Mouse (Mus musculus) forebrain, embryonic 13.5 days (tissue): ENCODE data around the gene Kcnj9. TPM values are rescaled to one million over a fixed set of nuclear protein-coding genes. Genes with fewer than 3 reads are reported as not detected.
A peak's percentile ranks its signal among the peaks of the same experiment; 100 is the strongest.

ENCODE experiments used
- ATAC-seq: fragments of 200-750 bp; cut with Nextera tagmentation; 2 replicates; pipeline ENCODE4 v1.8.0; 2017
- H3K27ac ChIP-seq: fragments of 300-500 bp; sonication (generic); 2 replicates; pipeline ENCODE4 v1.5.1; 2015; ENCODE audit warnings: inconsistent platforms, mild to moderate bottlenecking, moderate library complexity
- H3K27me3 ChIP-seq: fragments of 300-500 bp; sonication (generic); 2 replicates; pipeline ENCODE4 v1.6.1; 2015; ENCODE audit warnings: mild to moderate bottlenecking, inconsistent platforms
- H3K36me3 ChIP-seq: fragments of 300-500 bp; sonication (generic); 2 replicates; pipeline ENCODE4 v1.6.1; 2015; ENCODE audit warnings: mild to moderate bottlenecking, inconsistent platforms; ENCODE audit not compliant: poor library complexity, severe bottlenecking
- H3K4me1 ChIP-seq: fragments of 300-500 bp; sonication (generic); 2 replicates; pipeline ENCODE4 v1.6.1; 2015; ENCODE audit warnings: inconsistent platforms
- H3K4me2 ChIP-seq: fragments of 300-500 bp; sonication (generic); 2 replicates; pipeline ENCODE4 v1.6.1; 2015; ENCODE audit warnings: inconsistent platforms, mild to moderate bottlenecking, moderate library complexity
- H3K4me3 ChIP-seq: fragments of 300-500 bp; sonication (generic); 2 replicates; pipeline ENCODE4 v1.5.1; 2015; ENCODE audit warnings: mild to moderate bottlenecking, inconsistent platforms
- H3K9ac ChIP-seq: fragments of 300-500 bp; sonication (generic); 2 replicates; pipeline ENCODE4 v1.6.1; 2015; ENCODE audit warnings: mild to moderate bottlenecking, inconsistent platforms
- H3K9me3 ChIP-seq: fragments of 300-500 bp; sonication (generic); replicated peaks from 2 replicates; pipeline ENCODE4 v1.6.1; 2016; ENCODE audit warnings: inconsistent platforms
- WGBS: fragments of 180-500 bp; shearing (Covaris S2); methylation state at CpG from one replicate; pipeline ENCODE4 v1.1.7; 2015; 5-methylcytosine and 5-hydroxymethylcytosine counted together
- polyA plus RNA-seq: library from polyadenylated mRNA; unstranded; fragments of >200 nt; fragmentation: Nextera tagmentation; extraction: Ambion mirVana; gene quantifications from 2 replicates; pipeline ENCODE4 v1.2.1, GENCODE M21; 2015

Kcnj9 gene
- polyA plus RNA-seq, 1 experiment from 2014 or later, result 1.8 TPM

DNA sequence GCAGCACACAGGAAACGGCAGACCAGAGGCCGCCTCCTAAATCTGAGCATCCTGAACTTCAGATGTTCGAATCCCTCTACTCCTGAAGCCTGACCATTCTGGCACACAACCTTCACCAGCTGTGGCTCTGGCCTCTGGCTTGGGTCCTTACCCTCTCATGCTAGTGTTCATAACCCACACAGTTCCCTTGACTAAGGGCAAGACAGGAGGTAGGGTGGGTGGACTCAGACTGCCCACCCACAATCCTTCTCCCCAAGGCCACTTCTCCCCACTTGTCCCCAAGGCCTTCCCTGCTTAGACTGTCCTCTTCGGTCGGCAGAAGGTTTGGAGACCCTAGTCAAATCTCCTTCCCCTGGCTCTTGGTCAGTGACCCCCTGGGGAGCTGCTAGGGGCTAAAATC is 20.4 kb upstream of the Kcnj9 start:
- peak; percentile 26 for ATAC-seq
- H3K4me2 ChIP-seq, result peak overlapping the region; percentile 42
- 26% methylated on average over 5 of the region's 5 CpGs for WGBS
- H3K36me3 ChIP-seq, result no peaks in the 10 kb centered on the region
- H3K9me3 ChIP-seq, result no peaks in the 10 kb centered on the region
- no peak overlapping the region for H3K4me3 ChIP-seq
- peak overlapping the region; percentile 52 for H3K9ac ChIP-seq
- peaks cover 40% of the 10 kb centered on the region for H3K4me1 ChIP-seq
- H3K27me3 ChIP-seq, result no peaks in the 10 kb centered on the region
- H3K27ac ChIP-seq, result peak overlapping the region; percentile 92

DNA sequence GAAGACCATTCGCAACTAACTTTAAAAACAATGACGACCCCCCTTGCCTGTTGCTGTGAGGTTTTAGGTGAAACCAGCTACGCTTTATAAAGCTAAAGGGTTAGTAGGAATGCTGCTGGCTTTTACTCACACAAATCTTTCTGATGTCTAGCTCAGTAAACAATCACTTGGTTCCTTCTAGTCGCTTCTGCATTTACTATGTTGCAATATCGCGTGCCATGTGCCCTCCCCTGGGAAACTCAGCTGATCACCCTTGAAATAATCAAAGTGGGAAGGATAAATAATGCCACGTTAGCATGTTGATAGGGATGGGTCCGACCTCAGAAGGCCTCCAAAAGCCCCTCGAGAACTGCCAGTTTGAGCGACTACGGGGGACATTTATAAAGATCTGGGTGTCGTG is 18.3 kb upstream of the Kcnj9 start:
- H3K36me3 ChIP-seq, result no peaks in the 10 kb centered on the region
- no peak overlapping the region for H3K9ac ChIP-seq
- 93% methylated on average over 12 of the region's 12 CpGs for WGBS
- ATAC-seq, result no peak
- H3K9me3 ChIP-seq, result no peaks in the 10 kb centered on the region
- peaks cover 53% of the 10 kb centered on the region for H3K4me1 ChIP-seq
- 0 out of 2 replicates have a peak overlapping the region, but pooled peaks have one; percentile 36 for H3K27ac ChIP-seq
- no peak overlapping the region for H3K4me3 ChIP-seq
- H3K27me3 ChIP-seq, result no peaks in the 10 kb centered on the region
- no peak overlapping the region for H3K4me2 ChIP-seq

DNA sequence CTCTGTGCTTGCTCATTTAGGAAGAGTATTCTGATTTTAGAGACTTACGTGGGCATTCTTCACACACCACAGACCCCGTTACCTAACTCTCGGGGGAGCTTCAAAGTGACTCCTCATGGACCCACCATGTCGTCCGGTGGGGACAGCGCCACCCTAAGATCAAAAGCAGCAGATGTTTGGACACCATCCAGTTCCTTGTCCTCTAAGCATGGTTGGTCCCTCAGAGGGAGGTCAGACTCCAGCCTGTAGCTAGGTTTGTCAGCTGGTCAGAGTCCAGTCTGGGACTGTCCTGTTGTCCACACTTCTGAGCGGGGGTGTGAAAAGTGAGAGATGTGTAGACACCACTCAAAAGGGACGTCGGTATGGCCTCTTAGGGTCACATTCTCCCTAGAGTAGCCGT is 17.6 kb upstream of the Kcnj9 start:
- Histone ChIP-seq H3K4me3 (no peak overlapping the region), H3K9ac (no peak overlapping the region), H3K27me3 (no peaks in the 10 kb centered on the region), H3K9me3 (no peaks in the 10 kb centered on the region), H3K36me3 (no peaks in the 10 kb centered on the region), H3K4me2 (no peak overlapping the region), H3K27ac (no peak overlapping the region), H3K4me1 (peaks cover 55% of the 10 kb centered on the region)
- WGBS, result 91% methylated on average over 10 of the region's 10 CpGs
- ATAC-seq, result no peak

DNA sequence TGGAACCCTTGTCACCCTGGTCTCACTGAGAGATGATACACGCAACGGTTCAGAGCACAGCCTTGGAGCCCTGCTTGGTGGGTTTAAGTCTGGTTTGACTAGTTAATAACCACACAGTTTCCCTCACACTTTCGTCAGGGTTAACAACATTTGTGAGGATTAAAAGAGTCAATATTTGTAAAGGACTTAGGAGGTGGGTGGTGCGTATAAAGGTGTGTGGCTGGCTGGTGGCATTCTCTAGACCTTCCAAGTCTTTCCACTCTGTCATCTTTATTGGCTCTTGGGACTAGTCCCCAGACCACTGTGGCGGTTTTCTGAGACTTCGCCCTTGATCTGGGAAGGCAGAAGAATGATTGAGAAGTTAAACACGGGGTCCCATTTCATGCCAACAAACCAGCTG is 15.7 kb upstream of the Kcnj9 start:
- Histone ChIP-seq H3K4me1 (peaks cover 49% of the 10 kb centered on the region), H3K4me2 (no peak overlapping the region), H3K4me3 (no peak overlapping the region), H3K36me3 (no peaks in the 10 kb centered on the region), H3K9me3 (no peaks in the 10 kb centered on the region), H3K27me3 (no peaks in the 10 kb centered on the region), H3K9ac (no peak overlapping the region), H3K27ac (no peak overlapping the region)
- 95% methylated on average over 7 of the region's 7 CpGs for WGBS
- ATAC-seq, result no peak

DNA sequence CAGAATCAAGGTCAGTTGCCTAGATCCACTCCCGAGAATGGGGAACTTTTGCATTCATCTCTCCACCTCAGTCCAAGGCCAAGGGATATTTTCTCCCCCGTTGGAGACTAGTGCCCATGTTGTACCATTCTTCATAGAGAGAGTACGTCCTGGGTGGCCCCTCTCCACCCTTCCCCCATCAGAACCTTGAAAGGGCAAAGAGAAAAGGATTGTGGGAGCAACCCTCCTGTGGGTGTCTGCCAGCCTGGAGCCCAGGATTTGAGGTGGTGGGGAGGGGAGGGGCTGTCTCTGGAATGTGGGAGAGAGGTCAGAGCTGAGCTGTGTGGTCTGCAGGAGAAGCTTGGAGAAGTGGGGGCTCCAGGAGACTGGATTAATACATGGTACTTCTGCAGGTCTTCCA is 14.8 kb upstream of the Kcnj9 start:
- 39% methylated on average over 3 of the region's 3 CpGs for WGBS
- Histone ChIP-seq H3K4me2 (no peak overlapping the region), H3K9me3 (no peaks in the 10 kb centered on the region), H3K27ac (0 out of 2 replicates have a peak overlapping the region, but pooled peaks have one; percentile 6), H3K4me3 (no peak overlapping the region), H3K9ac (no peak overlapping the region), H3K4me1 (peaks cover 40% of the 10 kb centered on the region), H3K36me3 (no peaks in the 10 kb centered on the region), H3K27me3 (no peaks in the 10 kb centered on the region)
- no peak for ATAC-seq

DNA sequence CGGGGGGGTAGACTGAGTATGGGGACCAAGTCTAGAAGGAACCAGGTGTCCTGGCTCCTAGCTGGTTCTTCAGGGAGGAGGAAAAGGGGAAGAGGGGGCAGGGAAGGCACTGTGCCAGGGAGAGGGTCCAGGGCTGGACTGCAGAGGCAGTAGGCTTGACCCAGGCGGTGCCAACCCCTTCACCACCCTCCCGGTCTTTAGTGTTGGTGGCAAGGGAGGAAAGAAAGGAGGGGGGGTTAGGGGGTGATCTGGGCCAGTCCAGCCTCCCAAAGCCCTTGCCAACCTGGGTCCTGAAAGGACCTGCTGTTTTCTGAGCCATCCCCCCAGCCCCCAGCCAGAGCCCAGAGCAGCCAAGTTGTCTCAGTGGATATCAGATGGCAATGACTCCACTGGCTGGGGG is 13.6 kb upstream of the Kcnj9 start:
- WGBS, result 80% methylated on average over 3 of the region's 3 CpGs
- Histone ChIP-seq H3K27ac (no peak overlapping the region), H3K9me3 (no peaks in the 10 kb centered on the region), H3K27me3 (no peaks in the 10 kb centered on the region), H3K4me2 (peak overlapping the region; percentile 71), H3K9ac (no peak overlapping the region), H3K4me1 (peaks cover 37% of the 10 kb centered on the region), H3K36me3 (no peaks in the 10 kb centered on the region), H3K4me3 (peak overlapping the region; percentile 53; the same call in 1 of the 2 replicates)
- ATAC-seq, result peak; percentile 20; the same call in 1 of the 2 replicates

DNA sequence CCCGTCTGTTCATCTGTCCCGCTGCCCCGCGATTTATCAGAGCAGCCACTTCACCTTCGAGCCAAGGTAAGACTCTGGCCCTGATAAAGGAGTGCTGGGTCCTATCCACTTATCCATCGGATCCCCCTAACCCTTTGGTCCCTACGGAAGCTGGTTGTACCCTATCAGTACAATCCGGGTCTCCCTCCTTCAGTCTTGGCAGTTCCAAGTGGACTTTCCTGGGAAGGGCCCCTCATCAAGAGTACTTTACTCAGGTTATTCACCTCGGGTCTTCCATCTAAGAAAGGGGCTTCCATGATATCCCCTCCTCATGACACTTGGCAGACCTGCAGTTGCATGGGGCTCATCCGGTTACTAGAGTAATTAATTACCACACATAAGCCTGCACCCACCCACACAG is 12.3 kb upstream of the Kcnj9 start:
- Histone ChIP-seq H3K27me3 (no peaks in the 10 kb centered on the region), H3K9ac (peak overlapping the region; percentile 57), H3K9me3 (no peaks in the 10 kb centered on the region), H3K27ac (peak overlapping the region; percentile 1; the same call in 1 of the 2 replicates), H3K4me1 (peaks cover 37% of the 10 kb centered on the region), H3K4me3 (peak overlapping the region; percentile 53), H3K36me3 (no peaks in the 10 kb centered on the region), H3K4me2 (peak overlapping the region; percentile 71)
- no peak; the same call in 1 of the 2 replicates for ATAC-seq
- WGBS, result 13% methylated on average over 10 of the region's 10 CpGs

DNA sequence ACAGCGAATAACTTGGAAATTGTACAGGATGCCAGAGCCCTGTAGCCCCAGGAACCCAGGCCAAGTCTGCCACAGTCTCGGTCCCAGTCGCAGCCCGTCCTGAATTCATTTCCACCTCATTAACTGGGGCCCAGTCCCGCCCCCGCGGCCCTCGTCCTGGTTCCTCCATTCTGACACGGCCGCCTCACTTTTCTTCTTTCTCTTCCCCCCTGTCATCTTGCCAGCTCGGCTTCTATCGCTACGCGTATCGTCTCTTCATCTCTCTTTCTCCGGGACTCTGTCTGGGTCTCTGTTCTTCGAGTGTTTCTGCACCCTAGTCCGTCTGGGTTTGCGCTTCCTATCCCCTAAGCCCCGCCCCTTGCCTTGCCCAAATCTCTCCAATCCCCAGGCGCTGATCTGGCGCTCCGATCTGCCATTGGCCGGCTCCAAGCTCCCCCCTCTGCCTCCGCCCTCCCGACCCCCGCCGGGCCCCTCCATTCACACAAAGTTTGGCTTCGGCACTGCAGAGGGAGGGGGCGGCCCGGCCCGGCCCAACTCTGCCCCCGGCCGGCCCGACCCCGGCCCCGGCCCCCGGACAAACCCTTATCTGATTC is 11.7 kb upstream of the Kcnj9 start, which contains the start of gene Kcnj10:
Gene Kcnj10, plus strand, starts transcription at position 482 of the 593 bp plus-strand sequence.
- WGBS, result 3% methylated on average over 38 of the region's 38 CpGs
- H3K4me1 ChIP-seq, result peaks cover 37% of the 10 kb centered on the region
- peak within 1 kb of the TSS; percentile 71 for H3K4me2 ChIP-seq
- peak within 1 kb of the TSS; percentile 57 for H3K9ac ChIP-seq
- peak within 1 kb of the TSS; percentile 68 for H3K27ac ChIP-seq
- ATAC-seq, result peak; percentile 98
- no peaks in the 10 kb centered on the region for H3K36me3 ChIP-seq
- no peaks in the 10 kb centered on the region for H3K27me3 ChIP-seq
- no peaks in the 10 kb centered on the region for H3K9me3 ChIP-seq
- H3K4me3 ChIP-seq, result peak within 1 kb of the TSS; percentile 53

DNA sequence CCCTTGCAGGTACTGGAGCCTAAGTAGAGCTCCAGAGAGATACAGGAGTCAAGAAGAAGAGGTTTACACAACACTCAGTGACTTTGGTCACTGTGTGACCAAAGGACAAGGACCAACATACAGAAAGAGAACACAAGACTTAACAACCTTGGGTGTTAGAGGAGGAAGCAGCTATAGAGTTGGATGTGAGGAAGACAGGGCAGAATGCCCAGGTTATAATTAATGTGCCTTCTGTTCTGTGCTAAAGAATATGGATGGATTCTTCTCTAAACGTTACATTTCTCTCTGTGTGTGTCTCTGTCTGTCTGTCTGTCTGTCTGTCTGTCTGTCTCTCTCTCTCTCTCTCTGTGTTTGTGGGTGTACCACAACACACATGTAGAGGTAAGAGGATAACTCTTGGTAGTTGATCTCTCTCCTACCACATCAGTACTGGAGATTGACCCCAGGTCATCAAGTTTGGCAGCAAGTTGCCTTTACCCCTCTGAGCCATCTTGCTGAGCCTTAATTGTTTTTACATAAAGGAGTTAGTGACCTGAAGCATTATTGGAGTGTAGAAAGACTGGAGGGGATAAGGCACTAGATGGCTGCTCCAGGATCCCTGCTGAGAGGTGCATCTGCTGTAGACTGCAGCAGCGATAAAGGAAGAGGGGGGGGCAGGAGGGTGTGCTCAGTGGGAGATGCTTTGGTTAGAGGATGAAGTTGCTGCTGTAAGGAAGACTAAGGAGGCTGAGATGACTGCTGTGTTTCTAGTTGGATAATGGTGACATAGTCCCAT is 8.5 kb upstream of the Kcnj9 start:
- ATAC-seq, result no peak
- no peak overlapping the region for H3K27ac ChIP-seq
- H3K4me1 ChIP-seq, result peaks cover 25% of the 10 kb centered on the region
- H3K9me3 ChIP-seq, result no peaks in the 10 kb centered on the region
- H3K4me3 ChIP-seq, result no peak overlapping the region
- no peak overlapping the region for H3K4me2 ChIP-seq
- no peak overlapping the region for H3K9ac ChIP-seq
- 20% methylated on average over 2 of the region's 2 CpGs for WGBS
- no peaks in the 10 kb centered on the region for H3K36me3 ChIP-seq
- no peaks in the 10 kb centered on the region for H3K27me3 ChIP-seq

DNA sequence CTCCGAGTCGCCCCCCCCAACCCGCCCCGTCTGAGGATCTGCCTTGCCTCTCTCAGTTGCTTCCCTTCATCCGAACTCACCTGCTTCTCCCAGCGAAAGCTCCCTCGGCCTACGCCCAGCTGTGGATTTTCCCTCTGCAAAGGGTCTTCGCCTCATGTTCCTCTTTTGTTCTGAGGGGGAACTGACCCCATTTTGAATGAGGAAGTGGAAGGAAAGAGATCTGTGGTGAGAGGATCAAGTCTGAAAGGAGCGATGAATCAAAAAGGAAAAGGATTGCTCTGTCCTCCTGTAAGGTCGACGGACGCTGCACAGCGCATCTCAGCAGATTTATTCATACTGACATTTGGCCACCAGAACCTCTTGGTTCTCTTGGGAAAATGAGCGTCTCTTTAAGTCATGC is 6.7 kb upstream of the Kcnj9 start:
- ATAC-seq, result no peak
- Histone ChIP-seq H3K4me3 (no peak overlapping the region), H3K36me3 (no peaks in the 10 kb centered on the region), H3K9ac (no peak overlapping the region), H3K4me2 (no peak overlapping the region), H3K4me1 (peaks cover 9% of the 10 kb centered on the region), H3K9me3 (no peaks in the 10 kb centered on the region), H3K27ac (no peak overlapping the region), H3K27me3 (no peaks in the 10 kb centered on the region)
- WGBS, result 78% methylated on average over 15 of the region's 15 CpGs

DNA sequence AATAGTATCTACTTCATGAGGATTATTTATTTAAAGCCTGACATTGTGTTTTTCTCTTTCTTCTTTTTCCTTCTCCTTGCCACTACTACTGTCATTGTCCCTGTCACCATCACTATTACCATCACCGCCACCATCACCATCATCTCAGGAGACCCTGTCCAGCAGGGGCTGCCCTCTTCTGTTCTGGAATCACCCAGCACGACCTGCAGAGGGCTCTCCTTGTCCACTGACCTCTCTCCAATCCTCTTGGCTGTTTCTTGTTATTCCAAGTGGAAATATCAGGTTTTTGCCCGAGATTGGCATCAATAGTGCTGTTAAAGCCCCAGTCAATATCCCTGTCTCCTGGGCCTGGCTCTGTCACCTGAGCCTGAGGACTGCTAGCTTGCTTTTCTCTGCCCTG is 4.4 kb upstream of the Kcnj9 start:
- H3K36me3 ChIP-seq, result no peaks in the 10 kb centered on the region
- H3K9me3 ChIP-seq, result no peaks in the 10 kb centered on the region
- H3K9ac ChIP-seq, result peak overlapping the region; percentile 23; the same call in 1 of the 2 replicates
- no peak overlapping the region for H3K4me2 ChIP-seq
- WGBS, result 15% methylated on average over 3 of the region's 3 CpGs
- ATAC-seq, result no peak; the same call in 1 of the 2 replicates
- H3K27me3 ChIP-seq, result no peaks in the 10 kb centered on the region
- H3K27ac ChIP-seq, result no peak overlapping the region
- H3K4me1 ChIP-seq, result peaks cover 15% of the 10 kb centered on the region
- H3K4me3 ChIP-seq, result no peak overlapping the region

DNA sequence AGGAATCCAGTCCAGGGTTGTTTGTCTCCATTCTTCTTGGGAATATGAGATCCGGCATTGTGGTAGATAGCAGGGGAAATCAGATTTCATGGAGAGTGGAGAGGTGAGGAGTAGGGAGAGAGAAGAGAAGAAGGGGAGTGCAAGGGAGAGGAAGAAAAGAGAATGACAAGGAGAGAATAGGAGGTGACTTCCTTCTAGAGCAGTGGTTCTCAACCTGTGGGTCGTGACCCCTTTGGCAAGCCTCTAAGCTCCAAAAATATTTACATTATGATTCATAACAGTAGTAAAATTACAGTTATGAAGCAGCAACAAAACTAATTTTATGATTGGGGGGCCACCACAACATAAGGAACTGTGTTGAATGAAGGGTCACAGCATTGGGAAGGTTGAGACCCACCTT is 3.8 kb upstream of the Kcnj9 start:
- no peak overlapping the region for H3K4me3 ChIP-seq
- no peak for ATAC-seq
- no peaks in the 10 kb centered on the region for H3K27me3 ChIP-seq
- H3K27ac ChIP-seq, result no peak overlapping the region
- H3K4me1 ChIP-seq, result peaks cover 17% of the 10 kb centered on the region
- H3K36me3 ChIP-seq, result no peaks in the 10 kb centered on the region
- H3K9me3 ChIP-seq, result no peaks in the 10 kb centered on the region
- 83% methylated on average over 2 of the region's 2 CpGs for WGBS
- no peak overlapping the region for H3K9ac ChIP-seq
- no peak overlapping the region for H3K4me2 ChIP-seq
